Comparison of ENCODE assay signal across 17 mouse cellular contexts in genomic region chr4:98478005-98478404, GRCm38 (mm10).
"Had no signal": no experiment of that assay in that cellular context is flagged by ENCODE, and none has a peak within 500 bp of the region (broad histone marks: within the 10 kb centered on the region; RNA-seq: fewer than 3 reads in every experiment).

No protein-coding gene starts in this region.

- H3K9me3 ChIP-seq: liver, embryonic 13.5 days; lung, embryonic 15.5 days; megakaryocyte, embryonic 14.5 days; midbrain, embryonic 15.5 days had no signal

- H3K27me3 ChIP-seq: liver, embryonic 13.5 days; lung, embryonic 15.5 days; megakaryocyte, embryonic 14.5 days; midbrain, embryonic 15.5 days had no signal

- DNase-seq: kidney, adult 9 months; kidney, postnatal 36 days; layer of hippocampus, adult 9-11 months; left cerebral cortex, postnatal 4 days; liver; liver, embryonic 13.5 days; liver, postnatal 0 days; lung, postnatal 14 days; right cerebral cortex, postnatal 14 days; thymus, postnatal 4 days had no signal

- H3K9ac ChIP-seq: liver, embryonic 13.5 days; liver, postnatal 0 days; lung, embryonic 15.5 days; midbrain, embryonic 15.5 days had no signal

- H3K4me2 ChIP-seq: liver, embryonic 13.5 days; lung, embryonic 15.5 days; midbrain, embryonic 11.5 days; midbrain, embryonic 15.5 days had no signal

- ATAC-seq: intestine, postnatal 0 days; liver, postnatal 0 days; midbrain, embryonic 15.5 days had no signal

- H3K4me3 ChIP-seq: liver, embryonic 13.5 days; lung, embryonic 15.5 days; megakaryocyte, embryonic 14.5 days; midbrain, embryonic 15.5 days had no signal

- H3K4me1 ChIP-seq: liver, embryonic 13.5 days; megakaryocyte, embryonic 14.5 days; midbrain, embryonic 15.5 days had no signal

- H3K36me3 ChIP-seq: liver, embryonic 13.5 days; lung, embryonic 15.5 days; midbrain, embryonic 15.5 days had no signal

- H3K27ac ChIP-seq: kidney, postnatal 0 days; liver, embryonic 13.5 days; lung, embryonic 15.5 days; macrophage; midbrain, embryonic 15.5 days had no signal
